In genomic region chr10:80475290-80475959, GRCm38 (mm10) we compare ENCODE assay signal across 9 mouse cellular contexts. TPM values are rescaled to one million over a fixed set of nuclear protein-coding genes. Genes with fewer than 3 reads are reported as not detected.
DNase-seq lines count a peak whose midpoint lies in the region; ATAC-seq and TF ChIP-seq lines count a peak whose summit lies in the region.
"Had no signal": no experiment of that assay in that cellular context is flagged by ENCODE, and none has a peak within 500 bp of the region (broad histone marks: within the 10 kb centered on the region; RNA-seq: fewer than 3 reads in every experiment).

No protein-coding gene starts in this region.

- DNase-seq in CD8-positive naive resting alpha-beta T cell, adult 2 months (ENCODE audit: low read depth in 2 of 2, low spot score in 2 of 2) = peak; percentile 60 to 76
- DNase-seq in c-Kit-positive CD71-positive TER-119-negative erythroid progenitor cells, embryonic 14.5 days (ENCODE audit: low read depth) = peak; percentile 53
- DNase-seq in forebrain, embryonic 11.5 days (ENCODE audit: low spot score) = peak; percentile 95
- peak; percentile 86 to 94 for DNase-seq in kidney, postnatal 36 days
- DNase-seq in liver, embryonic 14.5 days (ENCODE audit: low read depth in 3 of 3, low spot score in 3 of 3) = peak; percentile 71 to 74 (median 72)
- DNase-seq in neural tube, embryonic 10.5 days (ENCODE audit: extremely low spot score, low spot score) = peak; percentile 94

- under 1% methylated on average over 55 of the region's 58 CpGs for WGBS in forebrain, embryonic 11.5 days
- WGBS in heart, embryonic 16.5 days = 1% methylated on average over 56 of the region's 58 CpGs
- 1% methylated on average over 58 of the region's 58 CpGs for WGBS in liver, embryonic 14.5 days (ENCODE audit: insufficient replicate concordance)
- WGBS in stomach, embryonic 16.5 days = under 1% methylated on average over 58 of the region's 58 CpGs

- no peaks in the 10 kb centered on the region for H3K36me3 ChIP-seq in forebrain, embryonic 11.5 days (ENCODE audit: control insufficient read depth, insufficient read depth, low read length)
- H3K36me3 ChIP-seq in heart, embryonic 16.5 days (ENCODE audit: control insufficient read depth, insufficient read depth) = no peaks in the 10 kb centered on the region
- H3K36me3 ChIP-seq in liver, embryonic 14.5 days (replicated peaks; ENCODE audit: control insufficient read depth, insufficient read depth, low read depth) = no peaks in the 10 kb centered on the region
- no peaks in the 10 kb centered on the region for H3K36me3 ChIP-seq in stomach, embryonic 16.5 days (ENCODE audit: control insufficient read depth, insufficient read depth, low read length)

- 0 out of 2 replicates have a peak overlapping the region, but pooled peaks have one; percentile 50 for H3K27ac ChIP-seq in forebrain, embryonic 11.5 days (ENCODE audit: low read depth, low read length)
- H3K27ac ChIP-seq in heart, embryonic 16.5 days (ENCODE audit: low read length) = no peak overlapping the region
- H3K27ac ChIP-seq in liver, embryonic 14.5 days = peak overlapping the region; percentile 21
- H3K27ac ChIP-seq in stomach, embryonic 16.5 days (ENCODE audit: low read length) = no peak overlapping the region

- peak; percentile 89 for ATAC-seq in forebrain, embryonic 11.5 days (replicated peaks; ENCODE audit: low FRiP score)
- ATAC-seq in heart, embryonic 16.5 days (replicated peaks; ENCODE audit: extremely low read depth, insufficient read depth, low FRiP score) = peak; percentile 91
- ATAC-seq in liver, embryonic 14.5 days (ENCODE audit: insufficient read depth) = peak; percentile 86
- ATAC-seq in stomach, embryonic 16.5 days (ENCODE audit: insufficient read depth, low FRiP score) = peak; percentile 92

- peak overlapping the region; percentile 53 for H3K4me3 ChIP-seq in forebrain, embryonic 11.5 days (ENCODE audit: low read depth, low read length)
- peak overlapping the region; percentile 62 for H3K4me3 ChIP-seq in heart, embryonic 16.5 days (ENCODE audit: low read length)
- peak overlapping the region; percentile 53 to 59 for H3K4me3 ChIP-seq in liver, embryonic 14.5 days (ENCODE audit: insufficient read depth in 1 of 2, low read depth in 2 of 2, low read length in 2 of 2)
- H3K4me3 ChIP-seq in stomach, embryonic 16.5 days (replicated peaks; ENCODE audit: low read length) = peak overlapping the region; percentile 53

- TF ChIP-seq CTCF in liver, embryonic 14.5 days (IDR thresholded peaks at IDR 0.05; ENCODE audit: low read depth) = no peak

- H3K27me3 ChIP-seq in forebrain, embryonic 11.5 days (ENCODE audit: control insufficient read depth, insufficient read depth, low read length) = peaks cover 4% of the 10 kb centered on the region; the same call in 1 of the 2 replicates
- H3K27me3 ChIP-seq in heart, embryonic 16.5 days (ENCODE audit: control insufficient read depth, insufficient read depth, low read length) = peaks cover 23% of the 10 kb centered on the region
- peaks cover 22% of the 10 kb centered on the region for H3K27me3 ChIP-seq in liver, embryonic 14.5 days (ENCODE audit: control insufficient read depth, insufficient read depth, low read length)
- H3K27me3 ChIP-seq in stomach, embryonic 16.5 days (ENCODE audit: control insufficient read depth, insufficient read depth, low read length) = peaks cover 10% of the 10 kb centered on the region

- H3K9ac ChIP-seq in forebrain, embryonic 11.5 days (ENCODE audit: low read length) = peak overlapping the region; percentile 62
- H3K9ac ChIP-seq in heart, embryonic 16.5 days (ENCODE audit: low read length) = peak overlapping the region; percentile 66
- H3K9ac ChIP-seq in liver, embryonic 14.5 days (replicated peaks) = peak overlapping the region; percentile 39
- peak overlapping the region; percentile 73 for H3K9ac ChIP-seq in stomach, embryonic 16.5 days (ENCODE audit: low read length)

- peak; percentile 50; the same call in 1 of the 2 replicates for TF ChIP-seq EP300 in liver, embryonic 14.5 days (IDR thresholded peaks at IDR 0.05; ENCODE audit: low read depth)

- peak overlapping the region; percentile 71 for H3K4me2 ChIP-seq in forebrain, embryonic 11.5 days (ENCODE audit: low read depth, low read length, severe bottlenecking)
- H3K4me2 ChIP-seq in heart, embryonic 16.5 days (ENCODE audit: low read depth, low read length) = peak overlapping the region; percentile 83
- peak overlapping the region; percentile 62 for H3K4me2 ChIP-seq in liver, embryonic 14.5 days (ENCODE audit: low read depth)
- H3K4me2 ChIP-seq in stomach, embryonic 16.5 days (ENCODE audit: low read depth, low read length) = peak overlapping the region; percentile 61

- no peaks in the 10 kb centered on the region for H3K4me1 ChIP-seq in forebrain, embryonic 11.5 days (replicated peaks; ENCODE audit: control insufficient read depth, insufficient read depth, low read length)
- H3K4me1 ChIP-seq in heart, embryonic 16.5 days (ENCODE audit: control insufficient read depth, insufficient read depth, low read length) = no peaks in the 10 kb centered on the region
- H3K4me1 ChIP-seq in liver, embryonic 14.5 days (replicated peaks; ENCODE audit: control insufficient read depth in 2 of 2, insufficient read depth in 2 of 2, low read length in 1 of 2) = peaks cover 5 to 8% of the 10 kb centered on the region in 2 experiments; a peak in 3 of 4 replicates
- H3K4me1 ChIP-seq in stomach, embryonic 16.5 days (ENCODE audit: control insufficient read depth, insufficient read depth, low read length) = no peaks in the 10 kb centered on the region

- H3K9me3 ChIP-seq in forebrain, embryonic 11.5 days (ENCODE audit: control insufficient read depth, low read length) = no peaks in the 10 kb centered on the region
- H3K9me3 ChIP-seq in heart, embryonic 16.5 days (replicated peaks; ENCODE audit: control insufficient read depth, low read length) = no peaks in the 10 kb centered on the region
- no peaks in the 10 kb centered on the region for H3K9me3 ChIP-seq in liver, embryonic 14.5 days (ENCODE audit: control insufficient read depth, low read length)
- H3K9me3 ChIP-seq in stomach, embryonic 16.5 days (replicated peaks; ENCODE audit: control insufficient read depth, low read length) = no peaks in the 10 kb centered on the region

RNA-seq across cellular contexts. Expression of gene Onecut3, which starts 19.2 kb away (rescaled TPM):
- 0.49 and 0.53 TPM in 2 replicates for polyA plus RNA-seq in forebrain, embryonic 11.5 days (2014; fragmentation: Nextera tagmentation; extraction: Ambion mirVana)
- polyA plus RNA-seq in heart, embryonic 16.5 days (2015; fragmentation: Nextera tagmentation; extraction: Ambion mirVana) = not detected in 2 replicates
- 0.02 TPM in 2 replicates for polyA plus RNA-seq in liver, embryonic 14.5 days (2012; rRNA removed)
- not detected in 2 replicates for polyA plus RNA-seq in liver, embryonic 14.5 days (2014; fragmentation: Nextera tagmentation; extraction: Ambion mirVana)
- polyA plus RNA-seq in stomach, embryonic 16.5 days (2015; fragmentation: Nextera tagmentation; extraction: Ambion mirVana) = 0.06 and 0.08 TPM in 2 replicates
- polyA plus RNA-seq: gonadal fat pad, adult 2 months had no signal

RNA-seq across cellular contexts. Expression of gene Tcf3, which starts 42.0 kb away (rescaled TPM):
- 237 and 256 TPM in 2 replicates for polyA plus RNA-seq in forebrain, embryonic 11.5 days (2014; fragmentation: Nextera tagmentation; extraction: Ambion mirVana)
- 41.9 and 47.0 TPM in 2 replicates for polyA plus RNA-seq in heart, embryonic 16.5 days (2015; fragmentation: Nextera tagmentation; extraction: Ambion mirVana)
- 54.7 and 74.7 TPM in 2 replicates for polyA plus RNA-seq in liver, embryonic 14.5 days (2012; rRNA removed)
- 41.9 and 55.4 TPM in 2 replicates for polyA plus RNA-seq in liver, embryonic 14.5 days (2014; fragmentation: Nextera tagmentation; extraction: Ambion mirVana)
- polyA plus RNA-seq in stomach, embryonic 16.5 days (2015; fragmentation: Nextera tagmentation; extraction: Ambion mirVana) = 46.1 and 57.9 TPM in 2 replicates

Comparison
In these comparisons a context has a peak if more than half of its experiments do, and no peak if none do; other contexts are left out.
1. H3K27ac ChIP-seq: peak in forebrain, embryonic 11.5 days (single experiment) and liver, embryonic 14.5 days (single experiment); none in heart, embryonic 16.5 days (single experiment) and stomach, embryonic 16.5 days (single experiment).
2. Peak in every context shown above with its lines, with median percentiles within 50 percentile points of each other: DNase-seq, ATAC-seq, H3K4me2 ChIP-seq, H3K4me3 ChIP-seq and H3K9ac ChIP-seq.